Mouse (Mus musculus): ENCODE results near the gene Olfr1160. TPM values are rescaled to one million over a fixed set of nuclear protein-coding genes. Genes with fewer than 3 reads are reported as not detected.
"Not testable (repeated sequence)": the region's sequence is repeated elsewhere in the genome, so short reads cannot be mapped to it uniquely, and the experiment has no call there.

The Olfr1160 gene
- not detected in 2 replicates for polyA plus RNA-seq (2016; fragmentation: Nextera tagmentation; extraction: Ambion mirVana)

GRCm38 (mm10) chr2:88007515-88008318, at the start of gene Olfr1160:
Gene Olfr1160, minus strand, starts transcription at chr2:88008268.
- H3K4me1 ChIP-seq = no peaks in the 10 kb centered on the region
- no peak within 1 kb of the TSS for H3K4me2 ChIP-seq
- no peaks in the 10 kb centered on the region for H3K9me3 ChIP-seq
- no peak within 1 kb of the TSS for H3K4me3 ChIP-seq (replicated peaks)
- H3K36me3 ChIP-seq (replicated peaks) = no peaks in the 10 kb centered on the region
- H3K27me3 ChIP-seq = no peaks in the 10 kb centered on the region
- no peak within 1 kb of the TSS for H3K9ac ChIP-seq
- ATAC-seq (ENCODE audit: low FRiP score) = no peak
- no peak within 1 kb of the TSS for H3K27ac ChIP-seq

GRCm38 (mm10) chr2:88051029-88051428, 43.0 kb upstream of the Olfr1160 start, which contains the start of gene Olfr1162:
Gene Olfr1162, minus strand, starts transcription at chr2:88051129.
- Histone ChIP-seq H3K27ac (no peak within 1 kb of the TSS), H3K27me3 (no peaks in the 10 kb centered on the region), H3K4me3 (replicated peaks) (no peak within 1 kb of the TSS), H3K4me2 (no peak within 1 kb of the TSS), H3K36me3 (replicated peaks) (no peaks in the 10 kb centered on the region), H3K4me1 (no peaks in the 10 kb centered on the region), H3K9me3 (no peaks in the 10 kb centered on the region), H3K9ac (no peak within 1 kb of the TSS)
- 94% methylated on average over 1 of the region's 1 CpGs for WGBS
- ATAC-seq (ENCODE audit: low FRiP score) = no peak

GRCm38 (mm10) chr2:88037599-88037998, 29.5 kb upstream of the Olfr1160 start, which contains the start of gene Olfr73:
Gene Olfr73, minus strand, starts transcription at chr2:88037699.
- H3K4me1 ChIP-seq = no peaks in the 10 kb centered on the region
- H3K27ac ChIP-seq = no peak within 1 kb of the TSS
- no peak within 1 kb of the TSS for H3K9ac ChIP-seq
- H3K36me3 ChIP-seq (replicated peaks) = no peaks in the 10 kb centered on the region
- H3K27me3 ChIP-seq = no peaks in the 10 kb centered on the region
- no peak for ATAC-seq (ENCODE audit: low FRiP score)
- no peaks in the 10 kb centered on the region for H3K9me3 ChIP-seq
- no peak within 1 kb of the TSS for H3K4me2 ChIP-seq
- H3K4me3 ChIP-seq (replicated peaks) = no peak within 1 kb of the TSS

DNA sequence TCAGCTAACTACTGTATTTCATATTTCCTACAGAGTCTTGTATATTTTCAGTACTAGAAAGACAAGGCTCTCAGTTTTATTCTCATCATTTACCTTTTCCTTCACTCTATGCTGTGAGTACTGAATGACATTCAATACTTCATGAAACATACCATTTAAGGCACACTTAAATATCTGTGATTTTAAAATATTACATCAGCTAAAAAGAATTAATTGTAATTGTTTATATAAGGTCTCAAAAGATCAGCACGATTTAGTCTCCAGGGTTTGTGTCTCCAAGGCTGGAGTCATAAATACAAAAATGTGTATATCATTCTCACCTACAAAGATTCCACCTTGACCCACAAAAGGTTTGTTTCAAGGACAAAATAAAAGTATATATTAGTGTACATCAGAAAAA, 14.4 kb upstream of the Olfr1160 start, which contains the start of gene Olfr1161:
TSS of gene Olfr1161 (plus strand) at position 301 of the 400 bp plus-strand sequence.
- WGBS = 89% methylated on average over 1 of the region's 1 CpGs
- not testable (repeated sequence) for H3K36me3 ChIP-seq (replicated peaks); H3K9ac ChIP-seq; H3K4me2 ChIP-seq; H3K27me3 ChIP-seq; H3K4me1 ChIP-seq; H3K27ac ChIP-seq; H3K4me3 ChIP-seq (replicated peaks); H3K9me3 ChIP-seq; ATAC-seq (ENCODE audit: low FRiP score)

DNA sequence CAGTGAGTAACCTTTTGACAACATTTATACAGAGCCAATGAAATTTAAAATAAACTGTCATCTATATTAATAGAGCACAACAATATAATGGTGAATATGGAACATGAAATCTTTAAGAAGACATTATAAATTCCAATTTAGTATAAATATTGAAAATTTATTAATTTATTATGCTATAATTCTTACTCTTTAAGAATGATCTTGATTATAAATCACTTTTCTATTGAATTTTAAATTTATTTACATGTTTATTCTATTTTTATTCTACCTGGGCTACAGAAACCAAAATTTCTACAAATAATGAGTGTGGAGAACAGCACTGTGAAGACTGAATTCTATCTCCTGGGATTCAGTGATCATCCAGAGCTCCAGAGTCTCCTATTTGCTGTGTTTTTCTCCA, 18.3 kb downstream of the Olfr1160 start, which contains the start of gene Olfr1158:
TSS of gene Olfr1158 (plus strand) at position 301 of the 400 bp plus-strand sequence.
- H3K36me3 ChIP-seq (replicated peaks) = no peaks in the 10 kb centered on the region
- no peaks in the 10 kb centered on the region for H3K9me3 ChIP-seq
- no peaks in the 10 kb centered on the region for H3K4me1 ChIP-seq
- H3K9ac ChIP-seq = no peak within 1 kb of the TSS
- H3K4me3 ChIP-seq (replicated peaks) = no peak within 1 kb of the TSS
- H3K4me2 ChIP-seq = no peak within 1 kb of the TSS
- H3K27me3 ChIP-seq = no peaks in the 10 kb centered on the region
- H3K27ac ChIP-seq = no peak within 1 kb of the TSS
- no peak for ATAC-seq (ENCODE audit: low FRiP score)

GRCm38 (mm10) chr2:87974563-87974962, 33.5 kb downstream of the Olfr1160 start, which contains the start of gene Olfr74:
Gene Olfr74, minus strand, starts transcription at chr2:87974663.
- H3K4me1 ChIP-seq = no peaks in the 10 kb centered on the region
- H3K9me3 ChIP-seq = no peaks in the 10 kb centered on the region
- no peak within 1 kb of the TSS for H3K4me2 ChIP-seq
- no peak within 1 kb of the TSS for H3K4me3 ChIP-seq (replicated peaks)
- H3K9ac ChIP-seq = no peak within 1 kb of the TSS
- no peaks in the 10 kb centered on the region for H3K27me3 ChIP-seq
- WGBS = 80% methylated on average over 3 of the region's 3 CpGs
- no peaks in the 10 kb centered on the region for H3K36me3 ChIP-seq (replicated peaks)
- H3K27ac ChIP-seq = no peak within 1 kb of the TSS
- no peak for ATAC-seq (ENCODE audit: low FRiP score)

DNA sequence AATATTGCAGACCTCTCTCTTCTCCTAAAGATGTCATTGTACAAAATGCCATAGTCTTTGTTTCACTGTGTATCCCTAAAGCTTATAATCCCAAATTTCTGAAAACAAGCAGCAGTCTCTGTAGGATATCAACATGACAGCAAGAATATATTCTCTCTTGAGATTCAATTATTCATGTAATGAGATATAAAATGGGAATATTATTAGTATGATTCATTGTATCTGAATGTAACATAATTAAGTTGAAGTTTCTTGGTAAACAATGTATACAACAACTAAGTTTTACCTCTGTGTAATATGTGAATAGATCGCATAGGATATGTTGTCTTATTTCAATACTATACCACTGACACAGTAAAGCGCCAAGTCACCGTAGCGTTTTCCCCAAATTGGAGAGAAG, 39.9 kb downstream of the Olfr1160 start, which contains the start of gene Olfr1157:
TSS of gene Olfr1157 (minus strand) at position 101 of the 400 bp plus-strand sequence.
- H3K27ac ChIP-seq = no peak within 1 kb of the TSS
- H3K4me2 ChIP-seq = no peak within 1 kb of the TSS
- no peaks in the 10 kb centered on the region for H3K36me3 ChIP-seq (replicated peaks)
- 92% methylated on average over 4 of the region's 4 CpGs for WGBS
- H3K27me3 ChIP-seq = no peaks in the 10 kb centered on the region
- no peak within 1 kb of the TSS for H3K4me3 ChIP-seq (replicated peaks)
- ATAC-seq (ENCODE audit: low FRiP score) = no peak
- no peak within 1 kb of the TSS for H3K9ac ChIP-seq
- no peaks in the 10 kb centered on the region for H3K9me3 ChIP-seq
- H3K4me1 ChIP-seq = no peaks in the 10 kb centered on the region

- H3K4me1 ChIP-seq = no peaks in the 10 kb centered on the region
- H3K4me2 ChIP-seq = no peak within 1 kb of the TSS
- no peaks in the 10 kb centered on the region for H3K9me3 ChIP-seq
- H3K27me3 ChIP-seq = no peaks in the 10 kb centered on the region
- no peak for ATAC-seq (ENCODE audit: low FRiP score)
- no peaks in the 10 kb centered on the region for H3K36me3 ChIP-seq (replicated peaks)
- no peak within 1 kb of the TSS for H3K27ac ChIP-seq
- no peak within 1 kb of the TSS for H3K9ac ChIP-seq
- no peak within 1 kb of the TSS for H3K4me3 ChIP-seq (replicated peaks)
Observed at GRCm38 (mm10) chr2:87953000-87953399, 55.1 kb downstream of the Olfr1160 start, which contains the start of gene Olfr1156. Gene Olfr1156, minus strand, starts transcription at chr2:87953100.

Other genes starting within 250 kb of the Olfr1160 start
- gene Olfr152, start 228.8 kb downstream of the Olfr1160 start, polyA plus RNA-seq (2016; fragmentation: Nextera tagmentation; extraction: Ambion mirVana) = not detected in 2 replicates
- not detected in 2 replicates for gene Olfr1143, start 207.7 kb downstream of the Olfr1160 start, polyA plus RNA-seq (2016; fragmentation: Nextera tagmentation; extraction: Ambion mirVana)
- gene Olfr1145, start 198.4 kb downstream of the Olfr1160 start, polyA plus RNA-seq (2016; fragmentation: Nextera tagmentation; extraction: Ambion mirVana) = not detected in 2 replicates
- gene Olfr1148, start 177.7 kb downstream of the Olfr1160 start, polyA plus RNA-seq (2016; fragmentation: Nextera tagmentation; extraction: Ambion mirVana) = not detected in 2 replicates
- not detected in 2 replicates for gene Olfr1150-ps1, start 164.3 kb downstream of the Olfr1160 start, polyA plus RNA-seq (2016; fragmentation: Nextera tagmentation; extraction: Ambion mirVana)
- gene Olfr1151, start 152.4 kb downstream of the Olfr1160 start, polyA plus RNA-seq (2016; fragmentation: Nextera tagmentation; extraction: Ambion mirVana) = not detected in 2 replicates
- gene Olfr1152, start 141.8 kb downstream of the Olfr1160 start, polyA plus RNA-seq (2016; fragmentation: Nextera tagmentation; extraction: Ambion mirVana) = not detected in 2 replicates
- gene Olfr1153, start 113.3 kb downstream of the Olfr1160 start, polyA plus RNA-seq (2016; fragmentation: Nextera tagmentation; extraction: Ambion mirVana) = not detected in 2 replicates
- not detected in 2 replicates for gene Olfr1154, start 103.1 kb downstream of the Olfr1160 start, polyA plus RNA-seq (2016; fragmentation: Nextera tagmentation; extraction: Ambion mirVana)
- not detected in 2 replicates for gene Olfr1155, start 63.1 kb downstream of the Olfr1160 start, polyA plus RNA-seq (2016; fragmentation: Nextera tagmentation; extraction: Ambion mirVana)
- not detected in 2 replicates for gene Olfr1156, start 55.2 kb downstream of the Olfr1160 start, polyA plus RNA-seq (2016; fragmentation: Nextera tagmentation; extraction: Ambion mirVana)
- gene Olfr1157, start 40.0 kb downstream of the Olfr1160 start, polyA plus RNA-seq (2016; fragmentation: Nextera tagmentation; extraction: Ambion mirVana) = not detected in 2 replicates
- not detected in 2 replicates for gene Olfr74, start 33.6 kb downstream of the Olfr1160 start, polyA plus RNA-seq (2016; fragmentation: Nextera tagmentation; extraction: Ambion mirVana)
- not detected in 2 replicates for gene Olfr1158, start 18.2 kb downstream of the Olfr1160 start, polyA plus RNA-seq (2016; fragmentation: Nextera tagmentation; extraction: Ambion mirVana)
- gene Olfr1161, start 14.5 kb upstream of the Olfr1160 start, polyA plus RNA-seq (2016; fragmentation: Nextera tagmentation; extraction: Ambion mirVana) = not detected in 2 replicates
- not detected in 2 replicates for gene Olfr73, start 29.4 kb upstream of the Olfr1160 start, polyA plus RNA-seq (2016; fragmentation: Nextera tagmentation; extraction: Ambion mirVana)
- not detected in 2 replicates for gene Olfr1162, start 42.9 kb upstream of the Olfr1160 start, polyA plus RNA-seq (2016; fragmentation: Nextera tagmentation; extraction: Ambion mirVana)
- gene Olfr1163, start 63.6 kb upstream of the Olfr1160 start, polyA plus RNA-seq (2016; fragmentation: Nextera tagmentation; extraction: Ambion mirVana) = not detected in 2 replicates
- not detected in 2 replicates for gene Olfr1164, start 85.7 kb upstream of the Olfr1160 start, polyA plus RNA-seq (2016; fragmentation: Nextera tagmentation; extraction: Ambion mirVana)
- gene Olfr1166, start 120.0 kb upstream of the Olfr1160 start, polyA plus RNA-seq (2016; fragmentation: Nextera tagmentation; extraction: Ambion mirVana) = not detected in 2 replicates
- not detected in 2 replicates for gene Olfr1167, start 146.9 kb upstream of the Olfr1160 start, polyA plus RNA-seq (2016; fragmentation: Nextera tagmentation; extraction: Ambion mirVana)
- gene Olfr1168, start 173.6 kb upstream of the Olfr1160 start, polyA plus RNA-seq (2016; fragmentation: Nextera tagmentation; extraction: Ambion mirVana) = not detected in 2 replicates
- not detected in 2 replicates for gene Olfr1170, start 220.1 kb upstream of the Olfr1160 start, polyA plus RNA-seq (2016; fragmentation: Nextera tagmentation; extraction: Ambion mirVana)